Mouse (Mus musculus) central nervous system, embryonic 18 days (tissue): ENCODE measurements around the gene Wfdc21. TPM values are rescaled to one million over a fixed set of nuclear protein-coding genes. Genes with fewer than 3 reads are reported as not detected.

Source experiments
- polyA plus RNA-seq: library from polyadenylated mRNA; depleted of rRNA; stranded (reverse); fragments of >200 nt; gene quantifications from 2 replicates; pipeline ENCODE4 v1.2.3, GENCODE M21; 2012; rRNA removed

Gene Wfdc21
- polyA plus RNA-seq = 0.19 TPM in 1 of 2 replicates, not detected in the other

DNA sequence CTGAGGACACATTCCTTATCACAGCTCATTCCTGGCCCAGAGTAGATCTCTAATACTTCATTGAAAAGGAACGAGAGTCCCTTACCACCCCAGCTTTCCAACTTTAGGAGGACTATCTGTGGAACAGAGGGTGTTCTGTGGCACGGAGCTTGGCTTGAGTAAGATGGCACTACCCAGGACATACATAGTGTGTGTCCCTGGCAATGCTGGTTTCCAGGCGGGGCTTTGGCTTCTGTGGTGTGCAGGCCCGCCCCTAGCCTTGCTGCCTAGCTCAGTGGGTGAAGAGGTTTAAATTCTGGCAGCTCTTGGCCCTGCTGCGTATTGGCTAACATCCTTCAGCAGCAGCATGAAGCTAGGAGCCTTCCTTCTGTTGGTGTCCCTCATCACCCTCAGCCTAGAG is at the start of gene Wfdc21:
Gene Wfdc21, plus strand, starts transcription at position 260 of the 400 bp plus-strand sequence.

DNA sequence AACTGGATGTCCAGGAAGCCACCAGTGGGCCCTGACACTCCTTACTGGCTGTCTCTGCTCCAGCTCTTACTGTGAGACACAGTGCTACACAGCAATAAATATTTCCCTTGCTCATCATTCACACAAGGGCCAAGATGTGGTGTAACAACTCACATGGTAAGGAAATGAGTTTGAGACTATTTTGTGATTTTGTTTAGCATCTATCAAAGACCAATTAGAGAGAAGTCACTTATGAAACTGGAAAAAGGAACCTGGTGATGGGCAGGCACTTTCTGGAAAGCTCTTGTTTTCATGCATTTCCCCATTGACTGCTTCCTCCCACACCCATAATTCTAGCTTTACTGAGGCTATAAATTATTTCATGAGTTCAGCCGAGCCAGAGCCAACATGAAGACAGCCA is 43.0 kb upstream of the Wfdc21 start, which contains the start of gene Wfdc17:
Gene Wfdc17, plus strand, starts transcription at position 287 of the 400 bp plus-strand sequence.

GRCm38 (mm10) chr11:83708715-83709114 is 38.0 kb upstream of the Wfdc21 start, which contains the start of gene Wfdc18:
TSS of gene Wfdc18 (plus strand) at chr11:83709015.

GRCm38 (mm10) chr11:83753581-83754181 is 6.9 kb downstream of the Wfdc21 start, which contains the start of gene Heatr6:
TSS of gene Heatr6 (plus strand) at chr11:83753696.

Other genes starting within 250 kb of the Wfdc21 start
- gene Heatr9, start 224.8 kb upstream of the Wfdc21 start, polyA plus RNA-seq = not detected in 2 replicates
- not detected in 2 replicates for gene Ccl5, start 216.4 kb upstream of the Wfdc21 start, polyA plus RNA-seq
- gene Ccl9, start 168.3 kb upstream of the Wfdc21 start, polyA plus RNA-seq = 1.7 and 1.8 TPM in 2 replicates
- 0.70 and 1.2 TPM in 2 replicates for gene Ccl6, start 153.9 kb upstream of the Wfdc21 start, polyA plus RNA-seq
- gene Rpl9-ps1, start 101.3 kb upstream of the Wfdc21 start, polyA plus RNA-seq = not detected in 2 replicates
- gene Ccl3, start 97.6 kb upstream of the Wfdc21 start, polyA plus RNA-seq = 1.5 and 1.7 TPM in 2 replicates
- gene Ccl4, start 84.4 kb upstream of the Wfdc21 start, polyA plus RNA-seq = 0.28 and 0.32 TPM in 2 replicates
- not detected in 2 replicates for gene Wfdc17, start 42.9 kb upstream of the Wfdc21 start, polyA plus RNA-seq
- 0.19 and 0.35 TPM in 2 replicates for gene Wfdc18, start 37.9 kb upstream of the Wfdc21 start, polyA plus RNA-seq
- 29.9 and 33.7 TPM in 2 replicates for gene Heatr6, start 6.8 kb downstream of the Wfdc21 start, polyA plus RNA-seq
- 0.13 and 0.15 TPM in 2 replicates for gene Hnf1b, start 103.1 kb downstream of the Wfdc21 start, polyA plus RNA-seq
- gene Ddx52, start 195.1 kb downstream of the Wfdc21 start, polyA plus RNA-seq = 15.7 and 16.9 TPM in 2 replicates
- 22.9 and 24.8 TPM in 2 replicates for gene Synrg, start 217.5 kb downstream of the Wfdc21 start, polyA plus RNA-seq